26 mouse cellular contexts compared by ENCODE assay signal in genomic region chr8:48445690-48446089, GRCm38 (mm10).
"Had no signal": no experiment of that assay in that cellular context is flagged by ENCODE, and none has a peak within 500 bp of the region (broad histone marks: within the 10 kb centered on the region; RNA-seq: fewer than 3 reads in every experiment).

No protein-coding gene starts in this region.

- H3K4me2 ChIP-seq: heart, embryonic 12.5 days; hindbrain, embryonic 12.5 days; hindbrain, embryonic 14.5 days; intestine, embryonic 15.5 days; limb, embryonic 13.5 days; limb, embryonic 15.5 days; liver, embryonic 12.5 days had no signal

- DNase-seq: gastrocnemius, adult 2 months; gastrocnemius, postnatal 10 days; gastrocnemius, postnatal 25 days; heart, adult 18-20 months; heart, postnatal 10 days; heart, postnatal 4 days; kidney, adult 18-20 months; kidney, adult 8-10 months; kidney, postnatal 14 days; kidney, postnatal 36 days; layer of hippocampus, adult 9-11 months; layer of hippocampus, postnatal 36 days; left cerebral cortex, postnatal 4 days had no signal

- H3K9me3 ChIP-seq: heart, embryonic 10.5 days; heart, embryonic 12.5 days; hindbrain, embryonic 10.5 days; hindbrain, embryonic 12.5 days; intestine, embryonic 15.5 days; limb, embryonic 13.5 days; limb, embryonic 15.5 days; liver, embryonic 12.5 days had no signal

- H3K4me3 ChIP-seq: gastrocnemius, adult 2 months; heart, embryonic 10.5 days; heart, embryonic 12.5 days; hindbrain, embryonic 10.5 days; hindbrain, embryonic 12.5 days; intestine, embryonic 15.5 days; limb, embryonic 13.5 days; limb, embryonic 15.5 days; liver, embryonic 12.5 days had no signal

- H3K27ac ChIP-seq: gastrocnemius, adult 2 months; heart, embryonic 10.5 days; hindbrain, embryonic 10.5 days; hindbrain, embryonic 12.5 days; hindbrain, embryonic 14.5 days; intestine, embryonic 15.5 days; limb, embryonic 13.5 days; limb, embryonic 15.5 days; liver, embryonic 12.5 days; liver, embryonic 14.5 days had no signal

- H3K4me1 ChIP-seq: liver, embryonic 12.5 days had no signal

- H3K36me3 ChIP-seq: heart, embryonic 10.5 days; heart, embryonic 12.5 days; hindbrain, embryonic 10.5 days; hindbrain, embryonic 12.5 days; intestine, embryonic 15.5 days; limb, embryonic 13.5 days; limb, embryonic 15.5 days; liver, embryonic 12.5 days had no signal

- ATAC-seq: hindbrain, embryonic 16.5 days; inflammation-experienced regulatory T-cells, adult 6 months; intestine, embryonic 15.5 days; intestine, postnatal 0 days; liver, embryonic 12.5 days had no signal

- H3K27me3 ChIP-seq: heart, embryonic 12.5 days; hindbrain, embryonic 12.5 days; intestine, embryonic 15.5 days; limb, embryonic 13.5 days; limb, embryonic 15.5 days; liver, embryonic 12.5 days had no signal

- H3K9ac ChIP-seq: heart, embryonic 12.5 days; hindbrain, embryonic 12.5 days; hindbrain, embryonic 14.5 days; intestine, embryonic 15.5 days; limb, embryonic 13.5 days; limb, embryonic 15.5 days; liver, embryonic 12.5 days; liver, embryonic 14.5 days had no signal
